Mouse (Mus musculus): ENCODE measurements at regions not wholly inside any gene's neighbourhood (a gene's known extent, or its start where the extent isn't known, plus 50 kb on each side); places are given as distances from the start of the nearest gene placed in this dataset.

DNA sequence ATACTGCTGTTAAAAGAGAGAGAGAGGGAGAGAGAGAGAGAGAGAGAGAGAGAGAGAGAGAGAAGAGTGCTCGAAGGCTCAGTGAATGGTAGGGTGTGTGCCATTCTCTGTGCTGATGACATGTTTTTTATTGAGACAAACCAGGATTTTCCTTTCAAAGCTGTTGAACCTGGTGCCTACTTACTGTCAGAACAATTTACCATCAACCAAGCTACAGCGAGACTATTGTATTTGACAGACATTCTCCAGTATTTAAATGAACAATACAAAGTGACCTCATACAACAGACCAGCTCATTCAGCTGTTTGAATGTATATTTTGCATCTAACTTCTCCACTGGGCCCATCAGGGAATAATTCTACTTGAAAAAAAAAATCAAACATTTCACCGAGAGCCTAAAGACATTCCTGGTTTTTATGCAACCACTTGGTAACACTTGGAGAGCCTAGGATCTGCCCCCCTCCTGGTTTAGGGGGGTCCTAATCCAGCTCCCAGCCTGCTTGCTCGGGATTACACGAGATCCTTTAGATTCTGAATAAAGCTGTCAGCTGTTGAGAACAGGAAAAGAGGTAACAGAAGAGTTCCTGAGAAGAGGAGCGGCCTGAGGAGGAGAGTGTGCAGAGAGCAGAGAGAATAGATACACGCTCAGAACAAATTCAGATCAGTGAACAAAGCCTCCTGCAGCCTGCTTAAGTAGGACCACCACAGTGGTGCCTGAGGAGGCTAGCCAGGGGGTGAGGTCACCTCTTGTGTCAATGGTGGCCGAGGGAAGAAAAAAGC lies 117.3 kb downstream of the Anapc10 start:
- no peak for DNase-seq
- intact Hi-C loops (cut with DNase I) = no loop called here

DNA sequence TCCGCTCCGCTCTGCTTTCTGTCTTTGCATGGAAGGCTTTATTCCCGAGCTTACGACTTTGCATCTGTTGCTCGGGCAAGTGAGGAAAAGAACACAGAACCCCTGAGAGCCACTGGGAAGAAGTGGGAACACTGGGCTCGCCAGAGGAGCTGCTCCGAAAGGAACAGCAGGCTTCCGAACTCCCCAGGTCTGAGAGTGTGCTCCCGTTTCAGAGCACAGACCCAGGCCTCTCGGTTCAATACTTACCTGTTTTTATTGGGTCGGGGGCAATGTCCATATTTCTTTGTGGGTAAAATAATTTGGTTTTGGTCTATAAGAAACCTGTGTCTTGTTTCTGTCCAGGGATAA lies 117.9 kb downstream of the Anapc10 start:
- intact Hi-C loops (cut with DNase I) = no loop called here
- DNase-seq = no peak

DNA sequence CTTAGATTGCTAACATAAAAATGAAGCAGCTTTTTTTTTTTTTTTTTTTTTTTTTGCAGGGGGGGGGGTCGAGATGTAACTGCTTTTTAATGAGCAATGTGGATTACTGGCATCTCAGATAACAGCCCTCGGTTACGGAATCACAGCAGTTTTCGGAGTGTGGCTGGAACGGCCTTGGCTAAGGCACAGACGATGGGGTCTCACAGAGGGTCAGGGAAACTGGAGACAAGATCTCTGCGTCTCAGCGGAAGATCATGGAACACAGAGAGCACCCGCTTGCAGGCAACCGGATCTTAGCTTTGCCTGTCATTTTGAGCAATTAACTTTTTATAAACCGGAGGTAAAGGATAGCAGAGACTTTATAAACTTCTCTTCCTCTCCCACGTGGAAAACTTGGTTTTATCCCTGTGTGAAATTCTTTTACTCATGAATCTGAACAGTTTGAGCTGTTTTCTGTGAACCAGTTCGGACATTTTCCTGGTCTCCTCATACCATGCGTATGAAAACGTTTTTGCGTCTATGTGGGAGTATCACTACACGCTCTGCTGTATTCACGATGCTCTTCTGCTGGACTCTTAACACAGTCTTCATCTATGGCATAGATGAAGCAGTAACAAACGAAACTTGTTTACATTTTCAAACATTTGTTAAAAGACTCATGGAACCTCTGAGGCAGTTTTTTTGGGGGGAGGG lies 118.5 kb downstream of the Anapc10 start:
- intact Hi-C loops (cut with DNase I) = no loop called here
- DNase-seq = no peak

DNA sequence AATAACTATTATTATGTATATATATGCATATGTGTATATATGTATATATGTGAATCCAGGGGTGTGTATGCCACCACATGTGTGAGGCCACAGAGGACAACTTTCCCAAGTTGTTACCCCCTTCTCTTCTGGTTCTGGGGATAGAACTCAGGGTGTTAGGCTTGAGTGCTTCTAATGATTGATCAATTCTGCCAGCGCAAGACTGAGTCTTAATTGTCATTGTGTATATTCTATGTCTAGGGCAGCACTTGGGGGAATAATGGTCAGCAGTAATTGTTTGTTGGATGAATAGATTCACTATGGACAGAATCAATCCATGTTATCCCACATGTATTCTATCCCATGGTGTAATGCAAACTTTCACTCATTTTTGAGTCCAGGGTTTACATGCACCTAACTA lies 127.3 kb downstream of the Anapc10 start:
- no peak for DNase-seq
- intact Hi-C loops (cut with DNase I) = no loop called here

DNA sequence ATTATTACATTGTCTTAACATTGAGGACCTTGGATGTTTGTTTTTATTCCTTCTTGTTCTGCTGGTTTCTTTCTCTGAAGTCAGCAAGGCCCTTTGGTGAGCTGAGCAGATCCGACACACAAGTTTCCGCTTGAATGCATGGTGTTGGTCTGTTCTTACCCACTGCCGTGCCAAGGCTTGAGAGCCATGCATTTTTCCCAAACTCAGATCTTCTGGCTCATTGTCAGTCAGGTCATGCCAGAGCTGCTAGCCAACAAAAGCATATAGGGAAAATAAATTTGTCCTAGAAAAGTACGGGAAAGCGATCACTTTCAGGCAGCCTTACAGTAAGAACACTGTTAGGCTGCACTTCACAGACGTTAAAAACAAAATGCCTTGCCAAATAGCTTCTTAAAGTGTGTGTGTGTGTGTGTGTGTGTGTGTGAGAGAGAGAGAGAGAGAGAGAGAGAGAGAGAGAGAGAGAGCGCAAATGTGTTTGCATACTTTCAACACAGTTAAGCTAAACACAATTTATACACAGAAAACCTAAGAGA lies 138.4 kb downstream of the Anapc10 start:
- DNase-seq = no peak
- intact Hi-C loops (cut with DNase I) = no loop called here

DNA sequence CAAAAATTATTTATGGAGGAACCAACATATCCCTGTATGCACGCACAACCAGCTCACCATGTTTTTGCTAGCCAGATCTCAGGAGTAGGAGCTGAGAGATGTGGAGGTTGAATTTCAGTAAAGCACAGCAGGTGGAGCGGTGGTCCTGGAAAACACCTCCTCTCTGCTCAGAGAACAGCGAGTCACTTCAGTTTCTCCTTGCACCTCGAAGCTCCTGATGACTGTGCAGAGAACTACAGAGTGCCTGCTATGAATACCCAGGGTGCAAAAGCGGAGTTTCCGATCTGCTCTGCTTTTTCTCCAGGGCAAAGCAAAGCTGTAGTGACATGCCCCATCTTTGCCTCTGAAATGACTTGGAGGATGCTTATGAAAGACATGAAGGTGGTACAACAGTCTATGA lies 138.9 kb downstream of the Anapc10 start:
- intact Hi-C loops (cut with DNase I) = no loop called here
- no peak for DNase-seq

DNA sequence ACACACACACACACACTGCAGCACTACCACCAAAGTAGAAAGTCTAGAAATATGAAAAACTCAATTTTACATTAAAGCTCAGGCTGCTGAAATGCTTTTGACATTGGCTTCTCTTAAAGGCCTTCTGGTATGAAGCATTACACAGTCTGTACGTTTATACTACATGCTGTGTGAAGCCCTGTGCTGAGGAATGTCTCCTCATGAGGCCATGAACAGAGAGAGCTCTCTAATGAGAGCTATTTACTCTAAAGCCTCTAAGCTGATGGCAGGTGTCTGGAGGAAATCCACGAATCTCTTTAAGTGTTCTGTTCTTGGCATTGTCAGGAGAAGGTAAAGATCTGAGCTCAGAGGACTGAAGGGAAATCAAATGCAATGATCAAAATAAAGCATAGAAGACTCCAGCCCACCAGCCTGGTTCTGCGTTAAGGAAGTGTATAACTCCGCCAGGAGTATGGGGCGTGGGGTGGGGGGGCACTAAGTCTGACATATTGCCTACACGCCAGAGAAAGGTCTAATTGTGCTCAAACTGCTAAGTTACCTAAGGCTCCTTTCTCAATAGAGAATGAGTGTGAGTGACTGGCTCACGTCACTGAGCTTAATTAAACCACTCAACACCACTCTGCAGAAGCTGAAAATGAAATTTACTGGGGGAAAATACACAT lies 160.9 kb downstream of the Anapc10 start:
- no peak for DNase-seq
- intact Hi-C loops (cut with DNase I) = no loop called here

DNA sequence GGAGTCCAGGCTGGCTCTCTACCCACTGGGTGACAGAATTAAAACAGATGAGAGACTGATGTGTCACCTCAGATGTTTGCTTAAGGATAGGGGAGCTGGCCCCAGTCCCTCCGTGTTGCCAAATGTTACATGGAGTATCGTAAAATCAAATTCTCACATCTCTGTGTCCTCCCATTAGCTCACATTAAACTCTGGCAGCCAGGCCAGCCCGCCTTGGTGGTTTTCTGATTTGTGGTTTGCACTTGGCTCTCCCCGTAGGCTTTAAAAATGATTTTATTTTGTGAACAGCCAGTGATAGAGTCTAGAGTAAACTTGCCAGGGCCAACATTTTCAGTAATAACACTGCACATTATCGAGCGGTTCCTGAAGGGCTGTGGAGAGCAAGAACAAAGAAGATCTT lies 149.8 kb downstream of the Hhip start:
- intact Hi-C loops (cut with DNase I) = no loop called here

More for the DNA sequence above, 149.8 kb downstream of the Hhip start:
- DNase-seq = peak in 1 of 2 experiments; percentile 17

Data from gastrocnemius, postnatal 36 days (tissue).